Mouse (Mus musculus) brain, adult 2 months (tissue): ENCODE data around the gene Cpd.

Experiments used
- DNase-seq: peaks from one replicate; pipeline ENCODE4 v3.0.0; 2011; ENCODE audit warnings: low read depth, low spot score

Cpd gene

GRCm38 (mm10) chr11:76791331-76791730 is 55.5 kb downstream of the Cpd start:
- peak; percentile 38 for DNase-seq

DNA sequence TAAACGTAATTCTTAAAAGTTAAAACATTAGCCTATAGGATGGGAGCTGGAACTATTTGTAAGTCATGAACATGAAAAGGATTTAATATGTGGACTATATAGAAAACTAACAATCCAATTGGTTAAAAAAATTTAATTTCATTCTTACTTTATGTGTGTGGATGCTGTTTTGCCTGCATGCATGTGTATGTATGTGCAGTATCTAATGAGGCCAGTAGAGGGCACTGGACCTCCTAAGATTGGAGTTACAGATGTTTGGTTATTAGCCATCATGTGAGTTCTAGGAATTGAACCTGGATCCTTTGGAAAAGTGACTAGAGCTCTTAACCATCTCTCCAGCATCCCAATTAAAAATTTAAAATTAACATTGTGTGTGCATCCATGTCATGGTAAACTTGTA is 57.6 kb downstream of the Cpd start:
- DNase-seq: peak; percentile 83

DNA sequence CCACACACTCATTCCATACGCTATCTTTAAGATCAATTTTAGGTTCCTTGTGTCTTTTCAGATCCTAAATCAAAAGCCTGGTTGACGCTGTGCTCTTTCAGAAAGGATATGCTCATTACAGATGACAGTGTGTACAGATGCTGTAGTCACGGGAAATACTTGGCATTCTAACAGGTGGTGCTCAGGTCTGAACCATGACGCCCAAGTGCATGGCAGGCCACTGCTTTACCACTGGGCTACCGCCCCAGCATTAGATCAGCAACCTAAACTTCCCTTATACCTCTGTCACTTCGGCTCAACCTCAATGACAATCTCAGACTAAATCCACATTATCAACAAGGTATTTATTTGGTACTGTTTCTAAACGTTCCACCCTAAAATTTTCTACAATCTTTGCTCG is 71.3 kb downstream of the Cpd start:
- no peak for DNase-seq

DNA sequence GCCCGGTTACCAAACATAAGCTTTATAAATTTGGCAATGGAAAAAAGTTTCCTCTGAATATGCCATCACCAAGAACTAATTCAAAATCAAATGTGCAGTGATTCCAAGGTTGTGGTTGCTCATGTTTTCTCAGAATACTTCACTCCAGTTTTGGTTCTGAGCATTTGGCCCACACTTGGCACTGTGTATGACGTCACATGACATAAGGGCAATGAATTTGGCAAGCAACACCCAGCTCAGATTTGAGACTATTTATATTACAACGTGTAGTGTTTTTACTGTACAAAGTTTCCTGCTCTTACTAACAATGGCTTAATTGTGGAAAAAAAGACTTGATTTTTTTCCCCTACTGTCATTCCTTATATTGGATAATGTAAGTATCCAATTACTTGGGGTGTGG is 73.0 kb downstream of the Cpd start:
- peak; percentile 13 for DNase-seq

DNA sequence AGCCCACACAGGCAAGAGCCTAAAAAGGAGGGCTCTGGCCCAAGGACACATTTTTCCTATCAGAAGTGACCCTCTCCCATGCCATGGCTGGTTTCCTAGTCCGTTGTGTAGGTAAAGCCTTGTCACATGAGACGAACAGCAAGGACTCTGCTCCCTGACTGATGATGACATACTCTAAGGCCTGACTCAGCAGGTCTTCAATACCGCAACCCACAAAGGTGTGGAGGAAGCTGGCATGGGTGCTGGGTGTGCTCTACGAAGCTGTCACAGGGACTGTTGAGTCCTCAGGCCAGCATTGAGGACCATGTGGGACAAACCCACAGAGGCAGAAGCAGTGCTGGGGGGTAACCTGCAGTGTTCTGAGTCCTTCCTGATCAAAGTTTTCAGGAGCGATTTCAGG is 76.3 kb downstream of the Cpd start:
- DNase-seq: no peak

GRCm38 (mm10) chr11:76763741-76764122 is 83.1 kb downstream of the Cpd start:
- no peak for DNase-seq

DNA sequence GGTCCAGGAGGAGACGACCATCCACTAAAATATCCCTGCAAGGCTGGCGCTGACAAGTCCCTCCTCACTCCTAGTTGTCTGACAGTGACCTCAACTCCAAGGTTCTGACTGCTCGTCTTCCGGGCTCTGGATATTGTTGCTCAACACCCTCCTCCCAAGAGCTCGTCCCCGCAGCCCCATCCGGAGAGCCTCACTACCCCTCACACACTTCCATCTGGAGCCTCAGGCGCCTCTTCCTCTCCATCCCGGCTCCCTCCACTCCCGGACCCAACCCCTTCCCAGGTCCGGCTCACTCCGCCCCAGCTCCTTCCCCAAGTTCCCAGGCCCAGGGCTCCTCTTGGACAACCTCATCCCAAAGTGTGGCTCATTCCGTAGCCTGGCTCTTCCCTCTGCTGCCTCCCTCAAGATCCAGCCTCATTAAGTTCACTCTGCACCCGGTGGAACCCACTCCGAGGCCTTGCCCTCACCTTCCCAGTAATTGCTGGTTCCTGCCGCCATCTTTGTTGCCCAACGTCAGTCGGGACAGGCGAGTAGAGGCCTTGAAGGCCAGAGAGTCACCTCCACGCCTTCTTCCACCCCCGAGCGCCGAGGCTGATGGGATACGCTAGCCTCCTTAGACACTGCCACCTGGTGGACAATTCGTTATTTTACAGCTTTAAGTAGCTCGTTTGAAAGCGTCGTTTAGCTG is 83.6 kb downstream of the Cpd start, which contains the start of gene Gosr1:
Gosr1 (minus strand) TSS at position 527 of the 688 bp plus-strand sequence.
- DNase-seq: peak; percentile 99

DNA sequence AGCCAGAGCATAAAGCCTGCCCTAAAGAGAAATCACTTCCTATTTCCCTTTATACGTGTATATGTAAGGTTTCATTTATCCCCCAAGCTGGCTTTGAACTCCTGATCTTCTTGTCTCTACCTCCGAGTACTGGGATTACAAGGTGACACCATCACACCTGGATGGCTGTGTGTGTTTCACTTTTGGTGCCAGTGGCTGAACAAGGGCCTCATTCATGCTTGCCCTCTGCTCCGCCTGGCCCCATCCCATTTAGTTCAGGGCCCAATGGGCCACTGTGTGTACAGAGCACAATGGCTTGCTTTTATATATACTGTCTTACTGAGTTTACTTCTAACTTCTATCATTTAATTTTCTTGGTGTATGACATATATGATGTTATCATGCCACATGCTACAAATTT is 94.5 kb downstream of the Cpd start:
- peak; percentile 51 for DNase-seq

GRCm38 (mm10) chr11:76748819-76749218 is 98.0 kb downstream of the Cpd start:
- no peak for DNase-seq

- DNase-seq: no peak
Measured at GRCm38 (mm10) chr11:76745921-76746320, 100.9 kb downstream of the Cpd start.

DNA sequence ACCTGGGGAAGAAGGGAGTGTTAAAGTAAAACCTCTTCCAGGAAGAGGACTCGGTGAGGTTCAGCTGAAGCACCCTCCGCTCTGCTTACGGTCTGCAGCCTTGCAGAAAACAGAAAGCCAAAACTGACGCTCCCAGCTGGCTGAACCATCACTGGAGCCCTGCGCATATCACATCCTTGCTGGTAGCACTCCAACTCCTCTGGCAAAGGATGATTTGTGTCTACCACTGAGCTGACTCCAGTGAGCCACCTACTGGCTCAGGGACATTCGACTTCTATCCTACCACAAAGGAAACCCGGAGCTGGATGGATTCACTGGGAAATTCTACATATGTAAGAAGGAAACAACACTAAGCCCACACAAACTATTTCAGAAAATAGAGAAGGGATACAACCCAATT is 102.3 kb downstream of the Cpd start:
- DNase-seq: peak; percentile 96

GRCm38 (mm10) chr11:76742511-76742910 is 104.3 kb downstream of the Cpd start:
- DNase-seq: no peak

DNA sequence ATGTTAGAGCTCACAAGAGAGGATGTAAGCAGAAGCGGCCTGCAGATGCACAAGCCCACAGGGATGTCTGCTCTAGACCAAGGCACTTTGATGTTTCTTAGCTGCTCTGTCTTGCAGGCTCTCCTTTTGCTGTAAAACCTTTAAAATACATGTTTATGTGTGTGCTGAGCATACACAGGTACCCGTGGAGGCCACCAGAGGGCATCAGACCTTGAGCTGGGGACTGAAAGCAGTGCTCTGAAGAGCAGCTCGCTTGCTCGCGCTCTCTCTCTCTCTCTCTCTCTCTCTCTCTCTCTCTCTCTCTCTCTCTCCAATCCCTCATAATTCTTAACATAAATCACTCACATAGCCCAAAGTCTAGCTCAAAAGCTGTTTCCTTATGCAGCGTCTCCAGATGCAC is 107.7 kb downstream of the Cpd start:
- peak; percentile 37 for DNase-seq

DNA sequence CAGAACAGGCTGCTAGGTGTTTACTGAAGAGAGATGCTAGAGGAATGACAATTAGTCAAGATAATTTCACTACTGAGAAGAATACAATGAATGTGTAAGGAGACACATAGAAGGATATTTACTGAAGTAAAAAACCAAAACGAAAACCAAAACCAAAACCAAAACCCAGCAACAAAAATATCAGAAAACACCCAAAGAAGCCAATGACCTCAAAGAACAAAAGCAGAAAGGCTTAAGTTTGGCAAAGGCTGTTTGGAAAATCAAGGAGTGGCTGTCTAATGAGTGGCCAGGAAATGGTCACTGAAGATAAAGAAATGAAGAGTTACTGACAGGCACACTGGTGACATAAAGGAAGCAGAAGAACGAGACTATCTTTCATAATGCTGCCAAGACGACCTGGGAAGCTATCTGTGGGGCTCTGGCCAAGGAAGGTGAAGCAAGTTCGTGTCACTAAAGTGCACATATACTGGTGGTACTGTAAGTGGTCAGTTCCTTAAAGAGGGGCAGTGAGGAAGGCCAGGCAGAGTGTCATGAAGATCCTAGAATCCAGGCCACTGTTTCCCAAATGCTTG is 111.0 kb downstream of the Cpd start:
- DNase-seq: no peak

GRCm38 (mm10) chr11:76734560-76734959 is 112.3 kb downstream of the Cpd start:
- DNase-seq: peak; percentile 15

GRCm38 (mm10) chr11:76730650-76731049 is 116.2 kb downstream of the Cpd start:
- DNase-seq: no peak
